Mouse (Mus musculus): ENCODE measurements at regions not wholly inside any gene's neighbourhood (a gene's known extent, or its start where the extent isn't known, plus 50 kb on each side); places are given as distances from the start of the nearest gene placed in this dataset.

- TF ChIP-seq EP300 (IDR thresholded peaks at IDR 0.05) (peak; percentile 69), CTCF (IDR thresholded peaks at IDR 0.05) (no peak)
Observed at GRCm38 (mm10) chr3:149303418-149303817, 313.1 kb upstream of the Adgrl2 start.

Measured in lung, postnatal 0 days (tissue).